In the genomic region with DNA sequence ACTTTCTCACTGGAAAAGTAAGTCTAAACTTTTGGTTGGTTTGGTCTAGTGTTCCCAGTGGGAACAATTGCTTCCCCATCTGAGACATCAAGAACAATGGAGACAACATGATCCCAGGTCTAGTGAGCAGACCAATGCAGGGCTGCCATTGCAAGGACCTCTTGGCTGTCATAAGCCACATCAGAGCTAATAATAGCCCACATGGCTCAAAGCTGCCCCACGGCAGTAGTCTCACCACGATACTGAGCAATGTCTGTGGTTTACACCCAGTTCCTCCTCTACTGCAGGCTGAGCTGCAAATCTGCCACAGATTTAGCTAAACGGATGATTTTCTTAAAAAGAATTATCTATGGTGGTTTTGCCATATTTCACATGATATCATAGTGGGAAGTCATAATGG, we compare ENCODE assay signal across 27 mouse cellular contexts.
DNase-seq lines count a peak whose midpoint lies in the region; ATAC-seq lines count a peak whose summit lies in the region.
"Had no signal": no experiment of that assay in that cellular context is flagged by ENCODE, and none has a peak within 500 bp of the region (broad histone marks: within the 10 kb centered on the region; RNA-seq: fewer than 3 reads in every experiment).

No protein-coding gene starts in this region.

- DNase-seq in heart, postnatal 36 days = no peak
- DNase-seq in 3134 (ENCODE audit: extremely low read depth, insufficient read length, low spot score) = peak; percentile 59
- no peak for DNase-seq in layer of hippocampus, postnatal 25 days (ENCODE audit: extremely low spot score in 1 of 2, low spot score in 1 of 2)
- DNase-seq in lung, postnatal 36 days = no peak
- DNase-seq: B cell, adult 2 months; cerebellum, adult 2 months; cerebellum, postnatal 25 days; gastrocnemius, adult 2 months; gastrocnemius, postnatal 36 days; left cerebral cortex, postnatal 4 days; liver, embryonic 13.5 days; lung, adult 18-20 months; right cerebral cortex, postnatal 14 days; thymus, postnatal 4 days had no signal

- H3K36me3 ChIP-seq in heart, embryonic 13.5 days = no peaks in the 10 kb centered on the region
- H3K36me3 ChIP-seq: forebrain, embryonic 15.5 days; heart, embryonic 15.5 days; hindbrain, embryonic 13.5 days; limb, embryonic 15.5 days; liver, embryonic 13.5 days; midbrain, embryonic 10.5 days; neural tube, embryonic 13.5 days had no signal

- no peak overlapping the region for H3K4me2 ChIP-seq in heart, embryonic 13.5 days
- H3K4me2 ChIP-seq: forebrain, embryonic 15.5 days; heart, embryonic 15.5 days; hindbrain, embryonic 13.5 days; limb, embryonic 15.5 days; liver, embryonic 13.5 days; neural tube, embryonic 13.5 days had no signal

- ATAC-seq in heart, embryonic 13.5 days (ENCODE audit: extremely low read depth, insufficient number of reproducible peaks, low FRiP score, low TSS enrichment) = no peak
- peak; percentile 97 for ATAC-seq in common myeloid progenitor, adult 5-6 weeks (replicated peaks; ENCODE audit: low read depth, poor library complexity, severe bottlenecking)
- peak; percentile 49 for ATAC-seq in megakaryocyte, adult 5-6 weeks (ENCODE audit: poor library complexity, severe bottlenecking)
- ATAC-seq: activated CD4-positive, CD25-positive, alpha-beta regulatory T cell, adult 4 months; forebrain, embryonic 15.5 days; intestine, postnatal 0 days; lung, postnatal 0 days had no signal

- peaks cover 8% of the 10 kb centered on the region for H3K4me1 ChIP-seq in heart, embryonic 13.5 days
- H3K4me1 ChIP-seq: forebrain, embryonic 15.5 days; heart, embryonic 15.5 days; hindbrain, embryonic 13.5 days; liver, embryonic 13.5 days; midbrain, embryonic 10.5 days; neural tube, embryonic 13.5 days had no signal

- no peaks in the 10 kb centered on the region for H3K27me3 ChIP-seq in heart, embryonic 13.5 days (replicated peaks)
- H3K27me3 ChIP-seq: forebrain, embryonic 15.5 days; heart, embryonic 15.5 days; hindbrain, embryonic 13.5 days; limb, embryonic 15.5 days; liver, embryonic 13.5 days; neural tube, embryonic 13.5 days had no signal

- no peak overlapping the region for H3K4me3 ChIP-seq in heart, embryonic 13.5 days
- H3K4me3 ChIP-seq: forebrain, embryonic 15.5 days; heart, embryonic 15.5 days; hindbrain, embryonic 13.5 days; limb, embryonic 15.5 days; liver, embryonic 13.5 days; midbrain, embryonic 10.5 days; neural tube, embryonic 13.5 days had no signal

- H3K9ac ChIP-seq in heart, embryonic 13.5 days = no peak overlapping the region
- H3K9ac ChIP-seq: forebrain, embryonic 15.5 days; heart, embryonic 15.5 days; hindbrain, embryonic 13.5 days; limb, embryonic 15.5 days; liver, embryonic 13.5 days; neural tube, embryonic 13.5 days had no signal

- intact Hi-C loops in heart, postnatal 36 days (cut with DNase I) = no loop called here

- no peaks in the 10 kb centered on the region for H3K9me3 ChIP-seq in heart, embryonic 13.5 days
- H3K9me3 ChIP-seq: forebrain, embryonic 15.5 days; heart, embryonic 15.5 days; hindbrain, embryonic 13.5 days; limb, embryonic 15.5 days; liver, embryonic 13.5 days; midbrain, embryonic 10.5 days; neural tube, embryonic 13.5 days had no signal

- H3K27ac ChIP-seq in heart, embryonic 13.5 days (replicated peaks) = 0 out of 2 replicates have a peak overlapping the region, but pooled peaks have one; percentile 37
- H3K27ac ChIP-seq: forebrain, embryonic 15.5 days; gastrocnemius, adult 2 months; heart, embryonic 15.5 days; hindbrain, embryonic 13.5 days; limb, embryonic 15.5 days; liver, embryonic 13.5 days; macrophage; midbrain, embryonic 10.5 days; neural tube, embryonic 13.5 days had no signal

- 62% methylated on average over 3 of the region's 3 CpGs for WGBS in heart, embryonic 13.5 days
